Mouse (Mus musculus): ENCODE measurements around the gene Mybpc1.

Gene Mybpc1

GRCm38 (mm10) chr10:88604943-88605342 lies at the start of gene Mybpc1:
Gene Mybpc1 (minus strand): TSS chr10:88605152.
- CTCF ChIA-PET: no interaction called here
- POLR2A ChIA-PET: no interaction called here

GRCm38 (mm10) chr10:88645448-88645847 lies 40.5 kb upstream of the Mybpc1 start:
- POLR2A ChIA-PET: interaction anchor here in 1 of 4 experiments (1.0 kb wide), 1 partner anchor 14 kb away, joined by 3 read pairs; no protein-coding TSS in a partner anchor
- CTCF ChIA-PET: no interaction called here

GRCm38 (mm10) chr10:88631330-88631953 lies 26.5 kb upstream of the Mybpc1 start:
- ChIA-PET POLR2A (interaction anchor here in 1 of 4 experiments (0.6 to 1.2 kb wide), 3 partner anchors 13 to 74 kb away, joined by 3 to 4 read pairs (median 3); no protein-coding TSS in a partner anchor), CTCF (no interaction called here)

- ChIA-PET POLR2A (interaction anchor here in 1 of 4 experiments (0.8 kb wide), 1 partner anchor 18 kb away, joined by 3 read pairs; no protein-coding TSS in a partner anchor), CTCF (interaction anchor here in 1 of 4 experiments (0.9 kb wide), 1 partner anchor 9 kb away, joined by 3 read pairs; no protein-coding TSS in a partner anchor)
These were observed 25.8 kb upstream of the Mybpc1 start for GRCm38 (mm10) chr10:88630663-88631329.

- POLR2A ChIA-PET: interaction anchor here in 2 of 4 experiments (0.7 to 1.9 kb wide), 10 partner anchors 8 to 426 kb away, joined by 3 to 5 read pairs (median 3); no protein-coding TSS in a partner anchor
- CTCF ChIA-PET: interaction anchor here in 2 of 4 experiments (0.8 to 1.3 kb wide), 2 partner anchors 104 to 250 kb away, joined by 3 read pairs; partner anchors contain the start of gene Arl1 (in 1 of the 2)
These were observed 22.1 kb upstream of the Mybpc1 start for GRCm38 (mm10) chr10:88627052-88627451.

GRCm38 (mm10) chr10:88626176-88626575 lies 21.2 kb upstream of the Mybpc1 start:
- POLR2A ChIA-PET: interaction anchor here in 2 of 4 experiments (0.7 to 1.9 kb wide), 12 partner anchors 9 to 1921 kb away, joined by 3 to 5 read pairs (median 4); partner anchors contain the start of genes Hsp90b1 (in 1 of the 2) and Ttc41 (in 1 of the 2)
- CTCF ChIA-PET: interaction anchor here in 2 of 4 experiments (0.7 to 1.3 kb wide), 3 partner anchors 101 to 249 kb away, joined by 3 read pairs; partner anchors contain the start of gene Arl1 (in 1 of the 2)

GRCm38 (mm10) chr10:88624300-88624699 lies 19.3 kb upstream of the Mybpc1 start:
- ChIA-PET POLR2A (interaction anchor here in 1 of 4 experiments (1.0 kb wide), 1 partner anchor 84 kb away, joined by 4 read pairs; no protein-coding TSS in a partner anchor), CTCF (no interaction called here)

GRCm38 (mm10) chr10:88622624-88623023 lies 17.7 kb upstream of the Mybpc1 start:
- ChIA-PET CTCF (no interaction called here), POLR2A (no interaction called here)

- ChIA-PET CTCF (interaction anchor here in 1 of 4 experiments (0.7 kb wide), 1 partner anchor 104 kb away, joined by 3 read pairs; no protein-coding TSS in a partner anchor), POLR2A (interaction anchor here in 1 of 4 experiments (0.6 kb wide), 1 partner anchor 14 kb away, joined by 9 read pairs; no protein-coding TSS in a partner anchor)
These were observed 15.9 kb upstream of the Mybpc1 start for GRCm38 (mm10) chr10:88620809-88621208.

- POLR2A ChIA-PET: interaction anchor here in 2 of 4 experiments (0.7 to 1.6 kb wide), 2 partner anchors 13 to 27 kb away, joined by 3 to 5 read pairs; no protein-coding TSS in a partner anchor
- CTCF ChIA-PET: interaction anchor here in 1 of 4 experiments (0.5 kb wide), 1 partner anchor 37 kb away, joined by 5 read pairs; no protein-coding TSS in a partner anchor
These were observed 8.1 kb upstream of the Mybpc1 start for GRCm38 (mm10) chr10:88613051-88613450.

- ChIA-PET POLR2A (interaction anchor here in 1 of 4 experiments (0.6 kb wide), 1 partner anchor 236 kb away, joined by 3 read pairs; no protein-coding TSS in a partner anchor), CTCF (no interaction called here)
These were observed 1.7 kb upstream of the Mybpc1 start for GRCm38 (mm10) chr10:88606686-88607085.

GRCm38 (mm10) chr10:88606065-88606464 lies 1.1 kb upstream of the Mybpc1 start:
- ChIA-PET CTCF (no interaction called here), POLR2A (no interaction called here)

GRCm38 (mm10) chr10:88603773-88604172 lies 1.2 kb downstream of the Mybpc1 start:
- ChIA-PET POLR2A (interaction anchor here in 1 of 4 experiments (0.6 kb wide), 1 partner anchor 105 kb away, joined by 4 read pairs; no protein-coding TSS in a partner anchor), CTCF (no interaction called here)

GRCm38 (mm10) chr10:88603256-88603655 lies 1.7 kb downstream of the Mybpc1 start:
- CTCF ChIA-PET: no interaction called here
- POLR2A ChIA-PET: interaction anchor here in 2 of 4 experiments (0.6 to 1.2 kb wide), 3 partner anchors 29 to 105 kb away, joined by 3 to 4 read pairs (median 3); no protein-coding TSS in a partner anchor

GRCm38 (mm10) chr10:88600591-88600990 lies 4.4 kb downstream of the Mybpc1 start:
- CTCF ChIA-PET: no interaction called here
- POLR2A ChIA-PET: no interaction called here

- ChIA-PET CTCF (interaction anchor here in 2 of 4 experiments (0.6 to 1.1 kb wide), 2 partner anchors 40 to 133 kb away, joined by 3 read pairs; no protein-coding TSS in a partner anchor), POLR2A (no interaction called here)
These were observed 12.6 kb downstream of the Mybpc1 start for GRCm38 (mm10) chr10:88592316-88592715.

- ChIA-PET POLR2A (no interaction called here), CTCF (interaction anchor here in 1 of 4 experiments (0.9 kb wide), 1 partner anchor 43 kb away, joined by 3 read pairs; no protein-coding TSS in a partner anchor)
These were observed 13.9 kb downstream of the Mybpc1 start for GRCm38 (mm10) chr10:88591042-88591441.

GRCm38 (mm10) chr10:88584469-88584868 lies 20.5 kb downstream of the Mybpc1 start:
- POLR2A ChIA-PET: interaction anchor here in 2 of 4 experiments (0.6 kb wide), 2 partner anchors 124 to 167 kb away, joined by 3 to 5 read pairs; no protein-coding TSS in a partner anchor
- CTCF ChIA-PET: interaction anchor here in 2 of 4 experiments (0.6 to 0.7 kb wide), 2 partner anchors 21 to 194 kb away, joined by 3 to 4 read pairs; no protein-coding TSS in a partner anchor

- POLR2A ChIA-PET: interaction anchor here in 1 of 4 experiments (0.7 kb wide), 1 partner anchor 121 kb away, joined by 4 read pairs; no protein-coding TSS in a partner anchor
These were observed 24.2 kb downstream of the Mybpc1 start for GRCm38 (mm10) chr10:88580786-88581185.

More at GRCm38 (mm10) chr10:88580786-88581185, 24.2 kb downstream of the Mybpc1 start:
- CTCF ChIA-PET: no interaction called here
